ENCODE assay signal across 28 mouse cellular contexts in the genomic region with DNA sequence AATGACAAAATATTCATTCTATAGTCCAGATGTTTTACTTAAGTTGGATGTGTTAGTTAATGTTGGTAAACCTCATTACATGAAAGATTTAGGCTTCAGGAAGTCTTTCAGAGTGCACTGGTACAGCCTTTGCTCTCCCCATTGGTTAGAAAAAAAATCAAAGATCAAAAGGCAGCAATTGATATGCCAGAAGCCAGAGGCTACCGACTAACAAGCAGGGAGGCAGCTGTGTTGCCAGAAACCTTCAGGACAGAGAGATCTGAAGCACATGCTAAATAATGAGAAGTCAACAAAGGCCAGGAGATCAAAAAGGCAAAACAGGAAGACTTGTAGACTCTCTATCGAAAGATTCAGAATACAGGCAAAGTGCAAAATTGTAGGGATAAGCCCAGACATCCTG. TPM values are rescaled to one million over a fixed set of nuclear protein-coding genes. Genes with fewer than 3 reads are reported as not detected.
"Had no signal": no experiment of that assay in that cellular context is flagged by ENCODE, and none has a peak within 500 bp of the region (broad histone marks: within the 10 kb centered on the region; RNA-seq: fewer than 3 reads in every experiment).

No protein-coding gene starts in this region.

- H3K4me3 ChIP-seq: kidney, embryonic 15.5 days; left cerebral cortex, adult 2 months; liver, embryonic 13.5 days; megakaryocyte, embryonic 14.5 days; neural tube, embryonic 12.5 days; neural tube, embryonic 15.5 days; stomach, embryonic 15.5 days had no signal

- H3K9ac ChIP-seq: kidney, embryonic 15.5 days; liver, embryonic 13.5 days; lung, embryonic 14.5 days; neural tube, embryonic 12.5 days; neural tube, embryonic 15.5 days; stomach, embryonic 15.5 days had no signal

- H3K4me2 ChIP-seq: kidney, embryonic 15.5 days; liver, embryonic 13.5 days; lung, embryonic 14.5 days; neural tube, embryonic 12.5 days; neural tube, embryonic 15.5 days; stomach, embryonic 15.5 days had no signal

- H3K9me3 ChIP-seq: kidney, embryonic 15.5 days; liver, embryonic 13.5 days; megakaryocyte, embryonic 14.5 days; neural tube, embryonic 12.5 days; neural tube, embryonic 15.5 days; stomach, embryonic 15.5 days had no signal

- H3K4me1 ChIP-seq: kidney, embryonic 15.5 days; liver, embryonic 13.5 days; megakaryocyte, embryonic 14.5 days; neural tube, embryonic 12.5 days; neural tube, embryonic 15.5 days; stomach, embryonic 15.5 days had no signal

- H3K27me3 ChIP-seq: kidney, embryonic 15.5 days; liver, embryonic 13.5 days; megakaryocyte, embryonic 14.5 days; neural tube, embryonic 12.5 days; neural tube, embryonic 15.5 days; stomach, embryonic 15.5 days had no signal

- H3K27ac ChIP-seq: kidney, embryonic 15.5 days; left cerebral cortex, adult 2 months; liver, embryonic 13.5 days; neural tube, embryonic 12.5 days; neural tube, embryonic 15.5 days; stomach, embryonic 15.5 days had no signal

- H3K36me3 ChIP-seq: kidney, embryonic 15.5 days; liver, embryonic 13.5 days; neural tube, embryonic 12.5 days; neural tube, embryonic 15.5 days; stomach, embryonic 15.5 days had no signal

- DNase-seq: kidney, adult 11 months; kidney, adult 8-10 months; kidney, postnatal 10 days; kidney, postnatal 36 days; layer of hippocampus, postnatal 36 days; liver, embryonic 13.5 days; lung, embryonic 14.5 days; lung, postnatal 10 days; lung, postnatal 36 days; right cerebral cortex, adult 18-20 months; right cerebral cortex, postnatal 14 days; spleen, adult 18-20 months; thymus, postnatal 25 days had no signal

RNA-seq across cellular contexts. Expression of a gene that starts 1.4 kb away (rescaled TPM):
- total RNA-seq: layer of hippocampus, adult 8-10 months; layer of hippocampus, postnatal 10 days; layer of hippocampus, postnatal 36 days; left cerebral cortex, adult 2 months; left cerebral cortex, postnatal 10 days; left cerebral cortex, postnatal 36 days; liver, adult 2 months had no signal
- polyA plus RNA-seq: kidney, embryonic 15.5 days; limb, embryonic 11.5 days; limb, embryonic 14.5 days; liver, adult 2 months; liver, embryonic 13.5 days; liver, embryonic 16.5 days; lung, embryonic 14.5 days; neural tube, embryonic 12.5 days; neural tube, embryonic 15.5 days; stomach, embryonic 15.5 days; thymus, postnatal 0 days had no signal

RNA-seq across cellular contexts. Expression of a gene that starts 18.0 kb away (rescaled TPM):
- total RNA-seq: layer of hippocampus, adult 8-10 months; layer of hippocampus, postnatal 10 days; layer of hippocampus, postnatal 36 days; left cerebral cortex, adult 2 months; left cerebral cortex, postnatal 10 days; left cerebral cortex, postnatal 36 days; liver, adult 2 months had no signal
- polyA plus RNA-seq: kidney, embryonic 15.5 days; limb, embryonic 11.5 days; limb, embryonic 14.5 days; liver, adult 2 months; liver, embryonic 13.5 days; liver, embryonic 16.5 days; lung, embryonic 14.5 days; neural tube, embryonic 12.5 days; neural tube, embryonic 15.5 days; stomach, embryonic 15.5 days; thymus, postnatal 0 days had no signal

RNA-seq across cellular contexts. Expression of a gene that starts 27.7 kb away (rescaled TPM):
- total RNA-seq: layer of hippocampus, adult 8-10 months; layer of hippocampus, postnatal 10 days; layer of hippocampus, postnatal 36 days; left cerebral cortex, adult 2 months; left cerebral cortex, postnatal 10 days; left cerebral cortex, postnatal 36 days; liver, adult 2 months had no signal
- polyA plus RNA-seq: kidney, embryonic 15.5 days; limb, embryonic 11.5 days; limb, embryonic 14.5 days; liver, adult 2 months; liver, embryonic 13.5 days; liver, embryonic 16.5 days; lung, embryonic 14.5 days; neural tube, embryonic 12.5 days; neural tube, embryonic 15.5 days; stomach, embryonic 15.5 days; thymus, postnatal 0 days had no signal

RNA-seq across cellular contexts. Expression of a gene that starts 48.8 kb away (rescaled TPM):
- total RNA-seq: layer of hippocampus, adult 8-10 months; layer of hippocampus, postnatal 10 days; layer of hippocampus, postnatal 36 days; left cerebral cortex, adult 2 months; left cerebral cortex, postnatal 10 days; left cerebral cortex, postnatal 36 days; liver, adult 2 months had no signal
- polyA plus RNA-seq: kidney, embryonic 15.5 days; limb, embryonic 11.5 days; limb, embryonic 14.5 days; liver, adult 2 months; liver, embryonic 13.5 days; liver, embryonic 16.5 days; lung, embryonic 14.5 days; neural tube, embryonic 12.5 days; neural tube, embryonic 15.5 days; stomach, embryonic 15.5 days; thymus, postnatal 0 days had no signal

RNA-seq across cellular contexts. Expression of a gene that starts 52.7 kb away (rescaled TPM):
- total RNA-seq: layer of hippocampus, adult 8-10 months; layer of hippocampus, postnatal 10 days; layer of hippocampus, postnatal 36 days; left cerebral cortex, adult 2 months; left cerebral cortex, postnatal 10 days; left cerebral cortex, postnatal 36 days; liver, adult 2 months had no signal
- polyA plus RNA-seq: kidney, embryonic 15.5 days; limb, embryonic 11.5 days; limb, embryonic 14.5 days; liver, adult 2 months; liver, embryonic 13.5 days; liver, embryonic 16.5 days; lung, embryonic 14.5 days; neural tube, embryonic 12.5 days; neural tube, embryonic 15.5 days; stomach, embryonic 15.5 days; thymus, postnatal 0 days had no signal
